Mouse (Mus musculus): ENCODE results near the gene Drc7. TPM values are rescaled to one million over a fixed set of nuclear protein-coding genes. Genes with fewer than 3 reads are reported as not detected.
A peak's percentile ranks its signal among the peaks of the same experiment; 100 is the strongest.

Drc7 gene
- polyA plus RNA-seq, 1 experiment from 2014 or later, result not detected

GRCm38 (mm10) chr8:95075504-95075903, 20.6 kb downstream of the Drc7 start:
- no peak for DNase-seq (ENCODE audit: low spot score)
- no peak overlapping the region for H3K27ac ChIP-seq
- H3K4me1 ChIP-seq (replicated peaks; ENCODE audit: insufficient read depth, low read length), result no peaks in the 10 kb centered on the region
- no peaks in the 10 kb centered on the region for H3K9me3 ChIP-seq (replicated peaks; ENCODE audit: low read length)
- ATAC-seq (replicated peaks; ENCODE audit: low FRiP score, low read depth), result no peak
- no peak overlapping the region for H3K4me2 ChIP-seq (ENCODE audit: low read length)
- no peaks in the 10 kb centered on the region for H3K27me3 ChIP-seq (ENCODE audit: insufficient read depth, low read length)
- WGBS, result 72% methylated on average over 3 of the region's 3 CpGs
- no peaks in the 10 kb centered on the region for H3K36me3 ChIP-seq (ENCODE audit: insufficient read depth, low read length)
- H3K4me3 ChIP-seq (replicated peaks; ENCODE audit: low read depth, low read length), result no peak overlapping the region
- H3K9ac ChIP-seq (ENCODE audit: low read depth, low read length), result no peak overlapping the region
- no peak for TF ChIP-seq CTCF (IDR thresholded peaks at IDR 0.05; ENCODE audit: low read depth)

GRCm38 (mm10) chr8:95076151-95076550, 21.2 kb downstream of the Drc7 start:
- no peak overlapping the region for H3K9ac ChIP-seq (ENCODE audit: low read depth, low read length)
- DNase-seq (ENCODE audit: low spot score) (no peak), ATAC-seq (replicated peaks; ENCODE audit: low FRiP score, low read depth) (no peak)
- no peak overlapping the region for H3K4me2 ChIP-seq (ENCODE audit: low read length)
- H3K4me3 ChIP-seq (replicated peaks; ENCODE audit: low read depth, low read length), result no peak overlapping the region
- H3K9me3 ChIP-seq (replicated peaks; ENCODE audit: low read length), result no peaks in the 10 kb centered on the region
- H3K27ac ChIP-seq, result no peak overlapping the region
- no peaks in the 10 kb centered on the region for H3K27me3 ChIP-seq (ENCODE audit: insufficient read depth, low read length)
- no peaks in the 10 kb centered on the region for H3K4me1 ChIP-seq (replicated peaks; ENCODE audit: insufficient read depth, low read length)
- no peak for TF ChIP-seq CTCF (IDR thresholded peaks at IDR 0.05; ENCODE audit: low read depth)
- H3K36me3 ChIP-seq (ENCODE audit: insufficient read depth, low read length), result no peaks in the 10 kb centered on the region
- WGBS, result 86% methylated on average over 17 of the region's 17 CpGs

- no peak for ATAC-seq (replicated peaks; ENCODE audit: low FRiP score, low read depth)
- Histone ChIP-seq H3K9me3 (replicated peaks; ENCODE audit: low read length) (no peaks in the 10 kb centered on the region), H3K4me2 (ENCODE audit: low read length) (no peak overlapping the region), H3K4me1 (replicated peaks; ENCODE audit: insufficient read depth, low read length) (no peaks in the 10 kb centered on the region; the same call in 1 of the 2 replicates), H3K27me3 (ENCODE audit: insufficient read depth, low read length) (no peaks in the 10 kb centered on the region), H3K36me3 (ENCODE audit: insufficient read depth, low read length) (no peaks in the 10 kb centered on the region), H3K4me3 (replicated peaks; ENCODE audit: low read depth, low read length) (no peak overlapping the region), H3K27ac (no peak overlapping the region), H3K9ac (ENCODE audit: low read depth, low read length) (no peak overlapping the region)
- no peak for TF ChIP-seq CTCF (IDR thresholded peaks at IDR 0.05; ENCODE audit: low read depth)
- WGBS, result 76% methylated on average over 3 of the region's 3 CpGs
- no peak for DNase-seq (ENCODE audit: low spot score)
Observed at GRCm38 (mm10) chr8:95078055-95078454, 23.2 kb downstream of the Drc7 start.

- Histone ChIP-seq H3K4me1 (replicated peaks; ENCODE audit: insufficient read depth, low read length) (no peaks in the 10 kb centered on the region; the same call in 1 of the 2 replicates), H3K9ac (ENCODE audit: low read depth, low read length) (no peak overlapping the region), H3K36me3 (ENCODE audit: insufficient read depth, low read length) (no peaks in the 10 kb centered on the region), H3K4me3 (replicated peaks; ENCODE audit: low read depth, low read length) (no peak overlapping the region), H3K27ac (no peak overlapping the region), H3K27me3 (ENCODE audit: insufficient read depth, low read length) (no peaks in the 10 kb centered on the region), H3K9me3 (replicated peaks; ENCODE audit: low read length) (no peaks in the 10 kb centered on the region), H3K4me2 (ENCODE audit: low read length) (no peak overlapping the region)
- no peak for ATAC-seq (replicated peaks; ENCODE audit: low FRiP score, low read depth)
- WGBS, result 91% methylated on average over 4 of the region's 4 CpGs
- TF ChIP-seq CTCF (IDR thresholded peaks at IDR 0.05; ENCODE audit: low read depth), result no peak
- no peak for DNase-seq (ENCODE audit: low spot score)
Observed at GRCm38 (mm10) chr8:95079305-95079704, 24.4 kb downstream of the Drc7 start.

- Histone ChIP-seq H3K27ac (peak within 1 kb of the TSS; percentile 81), H3K4me2 (ENCODE audit: low read length) (peak within 1 kb of the TSS; percentile 88), H3K9ac (ENCODE audit: low read depth, low read length) (peak within 1 kb of the TSS; percentile 67), H3K9me3 (replicated peaks; ENCODE audit: low read length) (no peaks in the 10 kb centered on the region), H3K36me3 (ENCODE audit: insufficient read depth, low read length) (no peaks in the 10 kb centered on the region), H3K4me3 (replicated peaks; ENCODE audit: low read depth, low read length) (peak within 1 kb of the TSS; percentile 78), H3K4me1 (replicated peaks; ENCODE audit: insufficient read depth, low read length) (no peaks in the 10 kb centered on the region; the same call in 1 of the 2 replicates), H3K27me3 (ENCODE audit: insufficient read depth, low read length) (no peaks in the 10 kb centered on the region)
- TF ChIP-seq CTCF (IDR thresholded peaks at IDR 0.05; ENCODE audit: low read depth), result no peak
- WGBS, result under 1% methylated on average over 47 of the region's 47 CpGs
- peak; percentile 97 for ATAC-seq (replicated peaks; ENCODE audit: low FRiP score, low read depth)
- peak; percentile 100 for DNase-seq (ENCODE audit: low spot score)
Observed at GRCm38 (mm10) chr8:95080381-95081341, 25.8 kb downstream of the Drc7 start, which contains the start of gene Katnb1. TSS of gene Katnb1 (plus strand) at chr8:95081186.

- peak; percentile 12 for DNase-seq (ENCODE audit: low spot score)
- 6% methylated on average over 11 of the region's 11 CpGs for WGBS
- Histone ChIP-seq H3K4me2 (ENCODE audit: low read length) (peak overlapping the region; percentile 88), H3K9me3 (replicated peaks; ENCODE audit: low read length) (no peaks in the 10 kb centered on the region), H3K4me3 (replicated peaks; ENCODE audit: low read depth, low read length) (peak overlapping the region; percentile 78), H3K36me3 (ENCODE audit: insufficient read depth, low read length) (no peaks in the 10 kb centered on the region), H3K4me1 (replicated peaks; ENCODE audit: insufficient read depth, low read length) (no peaks in the 10 kb centered on the region; the same call in 1 of the 2 replicates), H3K9ac (ENCODE audit: low read depth, low read length) (peak overlapping the region; percentile 67), H3K27ac (peak overlapping the region; percentile 70), H3K27me3 (ENCODE audit: insufficient read depth, low read length) (no peaks in the 10 kb centered on the region)
- no peak for TF ChIP-seq CTCF (IDR thresholded peaks at IDR 0.05; ENCODE audit: low read depth)
- ATAC-seq (replicated peaks; ENCODE audit: low FRiP score, low read depth), result no peak
Observed at GRCm38 (mm10) chr8:95081650-95082049, 26.7 kb downstream of the Drc7 start.
